Mouse (Mus musculus): ENCODE measurements around the gene Cand1. TPM values are rescaled to one million over a fixed set of nuclear protein-coding genes. Genes with fewer than 3 reads are reported as not detected.

The Cand1 gene
- polyA plus RNA-seq, 1 experiment = 12.9 TPM

DNA sequence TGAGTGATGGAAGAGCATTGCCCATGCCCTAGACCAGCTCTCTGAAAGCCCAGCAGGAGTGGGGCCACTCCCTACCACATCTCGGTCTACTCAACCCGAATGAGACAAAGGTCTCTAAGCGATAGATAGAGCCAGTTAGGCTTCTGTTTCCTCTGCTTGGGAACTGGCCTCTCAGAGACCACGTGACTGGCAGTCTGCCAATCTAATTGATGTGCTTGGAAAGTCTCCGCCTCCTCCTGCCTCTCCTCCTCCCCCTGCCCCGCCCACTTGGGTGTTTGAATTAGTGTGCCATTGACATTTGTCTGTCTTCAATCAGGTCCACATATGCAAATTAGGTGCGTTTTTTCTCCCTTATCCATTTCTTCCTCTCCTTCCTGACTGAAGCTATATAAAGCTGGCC, 24.9 kb upstream of the Cand1 start:
- TF ChIP-seq POLR2A (IDR thresholded peaks at IDR 0.05; ENCODE audit: low read depth, low read length) (no peak), CTCF (IDR thresholded peaks at IDR 0.05; ENCODE audit: extremely low read depth, insufficient read length, insufficient replicate concordance, low read depth, low read length) (no peak)
- Histone ChIP-seq H3K4me1 (ENCODE audit: control insufficient read depth, insufficient read depth, insufficient read length, low read length) (no peaks in the 10 kb centered on the region), H3K36me3 (ENCODE audit: control insufficient read depth, insufficient read depth, low read length) (no peaks in the 10 kb centered on the region), H3K27me3 (ENCODE audit: control insufficient read depth, insufficient read depth, low read length) (no peaks in the 10 kb centered on the region), H3K27ac (ENCODE audit: insufficient read depth, low read depth, low read length) (no peak overlapping the region), H3K4me3 (ENCODE audit: low read depth, low read length) (no peak overlapping the region)
- 51% methylated on average over 7 of the region's 7 CpGs for WGBS

DNA sequence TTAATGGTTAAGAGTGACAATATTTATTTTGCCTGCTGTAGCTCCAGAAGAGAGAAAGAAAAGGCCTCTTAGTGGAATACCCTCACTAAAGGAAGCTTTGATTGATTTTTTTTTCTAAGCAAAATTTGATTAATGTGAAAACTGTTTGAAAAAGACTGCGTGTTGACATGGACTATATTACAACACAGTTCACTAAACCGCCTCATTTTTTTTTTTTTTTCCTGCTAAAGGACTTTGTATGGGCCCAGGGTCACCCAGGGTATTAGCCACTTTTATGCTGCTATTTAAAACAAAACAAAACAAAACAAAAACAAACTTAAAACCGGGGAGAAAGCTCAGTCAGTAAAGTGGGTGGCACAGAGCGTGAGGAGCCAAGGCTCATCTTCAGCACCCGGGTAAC, 23.0 kb upstream of the Cand1 start:
- no peaks in the 10 kb centered on the region for H3K4me1 ChIP-seq (ENCODE audit: control insufficient read depth, insufficient read depth, insufficient read length, low read length)
- 85% methylated on average over 5 of the region's 5 CpGs for WGBS
- no peak overlapping the region for H3K4me3 ChIP-seq (ENCODE audit: low read depth, low read length)
- no peaks in the 10 kb centered on the region for H3K36me3 ChIP-seq (ENCODE audit: control insufficient read depth, insufficient read depth, low read length)
- TF ChIP-seq POLR2A (IDR thresholded peaks at IDR 0.05; ENCODE audit: low read depth, low read length) (no peak), CTCF (IDR thresholded peaks at IDR 0.05; ENCODE audit: extremely low read depth, insufficient read length, insufficient replicate concordance, low read depth, low read length) (no peak)
- no peaks in the 10 kb centered on the region for H3K27me3 ChIP-seq (ENCODE audit: control insufficient read depth, insufficient read depth, low read length)
- H3K27ac ChIP-seq (ENCODE audit: insufficient read depth, low read depth, low read length) = no peak overlapping the region

DNA sequence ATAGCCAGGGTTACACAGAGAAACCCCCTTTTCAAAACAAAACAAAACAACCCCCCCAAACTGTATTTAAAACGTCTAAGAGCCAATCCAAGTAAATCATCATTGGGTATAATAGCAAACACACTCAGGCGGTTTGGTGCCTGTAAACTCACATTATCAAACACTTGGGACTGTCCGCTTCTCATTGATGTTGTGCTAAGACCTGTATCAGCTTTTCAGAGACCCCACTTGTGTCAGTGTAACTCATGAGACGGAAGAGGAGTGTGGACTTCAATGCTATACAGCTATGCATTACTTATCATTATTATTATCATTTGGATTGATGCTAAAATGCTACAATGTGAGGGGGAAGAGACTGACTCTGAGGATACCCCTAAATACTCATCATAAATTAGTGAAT, 18.0 kb upstream of the Cand1 start:
- no peaks in the 10 kb centered on the region for H3K4me1 ChIP-seq (ENCODE audit: control insufficient read depth, insufficient read depth, insufficient read length, low read length)
- TF ChIP-seq CTCF (IDR thresholded peaks at IDR 0.05; ENCODE audit: extremely low read depth, insufficient read length, insufficient replicate concordance, low read depth, low read length) (no peak), POLR2A (IDR thresholded peaks at IDR 0.05; ENCODE audit: low read depth, low read length) (no peak)
- no peak overlapping the region for H3K4me3 ChIP-seq (ENCODE audit: low read depth, low read length)
- no peaks in the 10 kb centered on the region for H3K27me3 ChIP-seq (ENCODE audit: control insufficient read depth, insufficient read depth, low read length)
- H3K27ac ChIP-seq (ENCODE audit: insufficient read depth, low read depth, low read length) = no peak overlapping the region
- WGBS = 69% methylated on average over 4 of the region's 4 CpGs
- no peaks in the 10 kb centered on the region for H3K36me3 ChIP-seq (ENCODE audit: control insufficient read depth, insufficient read depth, low read length)

DNA sequence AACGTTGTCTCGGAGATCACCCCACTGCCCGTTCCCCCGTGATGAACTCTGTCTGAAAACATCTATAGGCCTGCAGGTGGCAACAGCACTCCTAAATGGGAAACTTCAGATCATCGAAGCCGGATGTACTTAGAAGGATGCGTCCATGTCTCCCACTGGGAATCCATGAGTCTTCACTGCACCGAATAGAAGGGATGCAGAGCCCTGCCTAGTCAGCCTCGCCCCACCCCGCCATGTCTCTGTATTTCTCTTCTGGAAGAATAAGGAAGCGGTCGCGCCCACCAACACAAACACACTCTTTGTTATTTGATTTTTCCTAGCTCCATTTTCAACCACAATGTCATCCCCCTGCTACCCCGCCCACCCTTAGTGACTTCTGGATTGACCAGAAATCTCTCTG, 4.3 kb upstream of the Cand1 start:
- Histone ChIP-seq H3K27ac (ENCODE audit: insufficient read depth, low read depth, low read length) (no peak overlapping the region), H3K27me3 (ENCODE audit: control insufficient read depth, insufficient read depth, low read length) (no peaks in the 10 kb centered on the region), H3K36me3 (ENCODE audit: control insufficient read depth, insufficient read depth, low read length) (no peaks in the 10 kb centered on the region), H3K4me3 (ENCODE audit: low read depth, low read length) (no peak overlapping the region), H3K4me1 (ENCODE audit: control insufficient read depth, insufficient read depth, insufficient read length, low read length) (peaks cover 2% of the 10 kb centered on the region; the same call in 1 of the 2 replicates)
- 85% methylated on average over 14 of the region's 14 CpGs for WGBS
- TF ChIP-seq CTCF (IDR thresholded peaks at IDR 0.05; ENCODE audit: extremely low read depth, insufficient read length, insufficient replicate concordance, low read depth, low read length) (no peak), POLR2A (IDR thresholded peaks at IDR 0.05; ENCODE audit: low read depth, low read length) (no peak)

DNA sequence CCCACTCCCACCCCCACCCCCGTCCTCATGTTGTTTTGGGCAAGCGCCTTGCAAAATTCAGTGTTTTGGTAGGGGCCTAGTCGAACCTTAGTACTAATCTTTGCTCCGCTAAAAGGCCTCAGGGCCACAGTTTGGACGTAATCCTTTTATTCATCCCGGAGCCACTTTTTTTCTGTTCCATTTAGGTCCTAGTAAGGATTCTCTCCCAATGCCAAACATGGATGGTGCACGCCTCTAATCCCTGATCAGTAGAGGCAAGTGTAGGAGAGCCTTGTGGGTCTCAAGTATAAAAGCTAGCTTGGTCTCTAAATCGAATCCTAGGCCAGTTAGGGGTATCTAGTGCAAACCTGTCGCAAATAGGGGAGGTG, 851 bp upstream of the Cand1 start:
- 3% methylated on average over 9 of the region's 9 CpGs for WGBS
- TF ChIP-seq CTCF (IDR thresholded peaks at IDR 0.05; ENCODE audit: extremely low read depth, insufficient read length, insufficient replicate concordance, low read depth, low read length) (no peak), POLR2A (IDR thresholded peaks at IDR 0.05; ENCODE audit: low read depth, low read length) (no peak)
- Histone ChIP-seq H3K4me3 (ENCODE audit: low read depth, low read length) (peak overlapping the region; percentile 73), H3K36me3 (ENCODE audit: control insufficient read depth, insufficient read depth, low read length) (no peaks in the 10 kb centered on the region), H3K27ac (ENCODE audit: insufficient read depth, low read depth, low read length) (peak overlapping the region; percentile 25), H3K27me3 (ENCODE audit: control insufficient read depth, insufficient read depth, low read length) (no peaks in the 10 kb centered on the region), H3K4me1 (ENCODE audit: control insufficient read depth, insufficient read depth, insufficient read length, low read length) (peaks cover 7% of the 10 kb centered on the region; the same call in 1 of the 2 replicates)

DNA sequence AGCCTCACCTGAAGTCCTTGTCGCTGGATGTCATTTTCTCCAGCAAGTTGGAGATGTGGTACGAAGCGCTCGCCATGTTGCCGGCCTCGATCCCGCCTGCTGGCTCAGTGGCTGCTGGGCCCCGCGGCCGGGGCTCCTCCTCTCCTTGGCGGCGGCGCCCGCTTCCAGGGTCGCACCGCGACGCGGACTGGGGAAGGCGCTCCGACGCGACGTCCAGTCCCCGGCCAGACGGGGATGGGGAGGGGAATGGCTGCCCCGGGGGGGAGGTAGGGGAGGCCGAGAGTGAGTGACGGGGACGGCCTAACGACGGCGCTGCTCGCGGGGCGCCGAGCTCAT, 254 bp downstream of the Cand1 start:
- TF ChIP-seq CTCF (IDR thresholded peaks at IDR 0.05; ENCODE audit: extremely low read depth, insufficient read length, insufficient replicate concordance, low read depth, low read length) = no peak
- TF ChIP-seq POLR2A (IDR thresholded peaks at IDR 0.05; ENCODE audit: low read depth, low read length) = no peak
- H3K4me1 ChIP-seq (ENCODE audit: control insufficient read depth, insufficient read depth, insufficient read length, low read length) = peaks cover 7% of the 10 kb centered on the region; the same call in 1 of the 2 replicates
- H3K27me3 ChIP-seq (ENCODE audit: control insufficient read depth, insufficient read depth, low read length) = no peaks in the 10 kb centered on the region
- H3K27ac ChIP-seq (ENCODE audit: insufficient read depth, low read depth, low read length) = peak overlapping the region; percentile 72
- peak overlapping the region; percentile 92 for H3K4me3 ChIP-seq (ENCODE audit: low read depth, low read length)
- no peaks in the 10 kb centered on the region for H3K36me3 ChIP-seq (ENCODE audit: control insufficient read depth, insufficient read depth, low read length)
- WGBS = under 1% methylated on average over 36 of the region's 37 CpGs

DNA sequence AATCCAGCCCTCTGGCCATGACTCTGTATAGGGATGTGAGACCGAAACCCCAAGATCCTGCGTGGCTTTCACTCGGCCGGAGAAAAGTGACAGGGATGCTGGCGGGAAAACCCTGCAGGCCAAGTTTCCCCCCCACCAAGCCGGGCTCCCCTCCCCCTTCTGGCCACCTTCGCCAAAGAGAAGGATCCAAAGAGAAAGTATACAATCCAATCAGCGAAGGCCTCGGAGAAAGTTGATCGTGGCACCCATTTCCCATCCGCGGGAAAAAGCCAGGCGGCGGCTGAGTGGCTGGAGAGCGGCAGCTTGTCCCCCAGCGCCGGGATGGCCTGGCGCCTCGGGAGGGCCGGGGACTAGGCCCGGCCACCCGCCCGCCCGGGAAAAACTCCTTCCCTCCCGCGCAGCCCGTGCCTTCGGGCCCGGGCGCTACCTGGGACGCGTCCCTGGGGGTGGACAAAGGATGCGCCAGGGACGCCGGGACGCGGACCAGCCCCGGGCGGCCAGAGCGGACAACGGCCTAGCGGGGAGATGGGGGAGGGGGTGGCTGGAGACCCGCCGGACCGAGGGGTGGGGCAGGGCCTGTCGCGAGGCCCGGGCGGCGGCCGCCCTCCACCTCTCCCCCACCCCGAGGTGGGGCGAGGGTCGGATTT, 747 bp downstream of the Cand1 start:
- WGBS = under 1% methylated on average over 54 of the region's 54 CpGs
- peak overlapping the region; percentile 72 for H3K27ac ChIP-seq (ENCODE audit: insufficient read depth, low read depth, low read length)
- TF ChIP-seq POLR2A (IDR thresholded peaks at IDR 0.05; ENCODE audit: low read depth, low read length) (no peak), CTCF (IDR thresholded peaks at IDR 0.05; ENCODE audit: extremely low read depth, insufficient read length, insufficient replicate concordance, low read depth, low read length) (no peak)
- no peaks in the 10 kb centered on the region for H3K27me3 ChIP-seq (ENCODE audit: control insufficient read depth, insufficient read depth, low read length)
- H3K4me3 ChIP-seq (ENCODE audit: low read depth, low read length) = peak overlapping the region; percentile 92
- H3K36me3 ChIP-seq (ENCODE audit: control insufficient read depth, insufficient read depth, low read length) = no peaks in the 10 kb centered on the region
- H3K4me1 ChIP-seq (ENCODE audit: control insufficient read depth, insufficient read depth, insufficient read length, low read length) = peaks cover 7% of the 10 kb centered on the region; the same call in 1 of the 2 replicates

Measured in small intestine, adult 2 months (tissue).